Mouse (Mus musculus): Measurements from ENCODE around the gene Dnah8. TPM values are rescaled to one million over a fixed set of nuclear protein-coding genes. Genes with fewer than 3 reads are reported as not detected.

Gene Dnah8
- polyA plus RNA-seq, 1 experiment from 2014 or later, result 0.67 TPM

- DNase-seq (ENCODE audit: low spot score) (peak; percentile 27), ATAC-seq (ENCODE audit: insufficient number of reproducible peaks, low FRiP score, low TSS enrichment, low read depth) (0 out of 2 replicates have a peak, but pooled peaks have one; percentile 60)
- Histone ChIP-seq H3K4me1 (ENCODE audit: control insufficient read depth, insufficient read depth, low read length) (peaks cover 8% of the 10 kb centered on the region; the same call in 1 of the 2 replicates), H3K27ac (replicated peaks; ENCODE audit: low read depth, low read length) (no peak within 1 kb of the TSS), H3K36me3 (ENCODE audit: control insufficient read depth, insufficient read depth, low read length) (no peaks in the 10 kb centered on the region), H3K9ac (ENCODE audit: low read length) (peak within 1 kb of the TSS; percentile 45), H3K9me3 (ENCODE audit: control insufficient read depth, low read length) (no peaks in the 10 kb centered on the region), H3K27me3 (ENCODE audit: control insufficient read depth, insufficient read depth, low read length) (peaks cover 44% of the 10 kb centered on the region), H3K4me3 (ENCODE audit: low read depth, low read length) (peak within 1 kb of the TSS; percentile 41), H3K4me2 (ENCODE audit: low read depth, severe bottlenecking) (peak within 1 kb of the TSS; percentile 95)
- WGBS, result 0% methylated on average over 32 of the region's 37 CpGs
Measured at GRCm38 (mm10) chr17:30901627-30902026, 277.5 kb downstream of the Dnah8 start, which contains the start of gene Glp1r. TSS of gene Glp1r (plus strand) at chr17:30901817.

- no peak overlapping the region for H3K4me2 ChIP-seq (ENCODE audit: low read depth, severe bottlenecking)
- no peak overlapping the region for H3K27ac ChIP-seq (replicated peaks; ENCODE audit: low read depth, low read length)
- no peak overlapping the region for H3K4me3 ChIP-seq (ENCODE audit: low read depth, low read length)
- H3K36me3 ChIP-seq (ENCODE audit: control insufficient read depth, insufficient read depth, low read length), result no peaks in the 10 kb centered on the region
- DNase-seq (ENCODE audit: low spot score) (no peak), ATAC-seq (ENCODE audit: insufficient number of reproducible peaks, low FRiP score, low TSS enrichment, low read depth) (no peak)
- H3K4me1 ChIP-seq (ENCODE audit: control insufficient read depth, insufficient read depth, low read length), result peaks cover 8% of the 10 kb centered on the region; the same call in 1 of the 2 replicates
- no peaks in the 10 kb centered on the region for H3K9me3 ChIP-seq (ENCODE audit: control insufficient read depth, low read length)
- H3K9ac ChIP-seq (ENCODE audit: low read length), result no peak overlapping the region
- WGBS, result 83% methylated on average over 2 of the region's 2 CpGs
- peaks cover 46% of the 10 kb centered on the region for H3K27me3 ChIP-seq (ENCODE audit: control insufficient read depth, insufficient read depth, low read length)
Measured at GRCm38 (mm10) chr17:30904096-30904495, 279.9 kb downstream of the Dnah8 start.

GRCm38 (mm10) chr17:30907577-30907976 is 283.4 kb downstream of the Dnah8 start:
- no peak overlapping the region for H3K9ac ChIP-seq (ENCODE audit: low read length)
- no peaks in the 10 kb centered on the region for H3K36me3 ChIP-seq (ENCODE audit: control insufficient read depth, insufficient read depth, low read length)
- ATAC-seq (ENCODE audit: insufficient number of reproducible peaks, low FRiP score, low TSS enrichment, low read depth) (no peak), DNase-seq (ENCODE audit: low spot score) (no peak)
- no peak overlapping the region for H3K4me3 ChIP-seq (ENCODE audit: low read depth, low read length)
- no peak overlapping the region for H3K4me2 ChIP-seq (ENCODE audit: low read depth, severe bottlenecking)
- H3K9me3 ChIP-seq (ENCODE audit: control insufficient read depth, low read length), result no peaks in the 10 kb centered on the region
- peaks cover 9% of the 10 kb centered on the region for H3K4me1 ChIP-seq (ENCODE audit: control insufficient read depth, insufficient read depth, low read length)
- 64% methylated on average over 4 of the region's 4 CpGs for WGBS
- H3K27ac ChIP-seq (replicated peaks; ENCODE audit: low read depth, low read length), result no peak overlapping the region
- peaks cover 21% of the 10 kb centered on the region for H3K27me3 ChIP-seq (ENCODE audit: control insufficient read depth, insufficient read depth, low read length)

- ATAC-seq (ENCODE audit: insufficient number of reproducible peaks, low FRiP score, low TSS enrichment, low read depth) (no peak), DNase-seq (ENCODE audit: low spot score) (no peak)
- Histone ChIP-seq H3K27me3 (ENCODE audit: control insufficient read depth, insufficient read depth, low read length) (peaks cover 9% of the 10 kb centered on the region), H3K9ac (ENCODE audit: low read length) (no peak overlapping the region), H3K4me2 (ENCODE audit: low read depth, severe bottlenecking) (peak overlapping the region; percentile 27), H3K4me3 (ENCODE audit: low read depth, low read length) (no peak overlapping the region), H3K4me1 (ENCODE audit: control insufficient read depth, insufficient read depth, low read length) (peaks cover 9% of the 10 kb centered on the region), H3K9me3 (ENCODE audit: control insufficient read depth, low read length) (no peaks in the 10 kb centered on the region), H3K27ac (replicated peaks; ENCODE audit: low read depth, low read length) (no peak overlapping the region), H3K36me3 (ENCODE audit: control insufficient read depth, insufficient read depth, low read length) (no peaks in the 10 kb centered on the region)
- WGBS, result 40% methylated on average over 27 of the region's 27 CpGs
Measured at GRCm38 (mm10) chr17:30910866-30911731, 286.9 kb downstream of the Dnah8 start.

GRCm38 (mm10) chr17:30911732-30912088 is 287.6 kb downstream of the Dnah8 start:
- no peak for ATAC-seq (ENCODE audit: insufficient number of reproducible peaks, low FRiP score, low TSS enrichment, low read depth)
- WGBS, result 10% methylated on average over 8 of the region's 8 CpGs
- no peak overlapping the region for H3K4me3 ChIP-seq (ENCODE audit: low read depth, low read length)
- H3K4me1 ChIP-seq (ENCODE audit: control insufficient read depth, insufficient read depth, low read length), result peaks cover 9% of the 10 kb centered on the region
- H3K36me3 ChIP-seq (ENCODE audit: control insufficient read depth, insufficient read depth, low read length), result no peaks in the 10 kb centered on the region
- H3K27ac ChIP-seq (replicated peaks; ENCODE audit: low read depth, low read length), result no peak overlapping the region
- H3K4me2 ChIP-seq (ENCODE audit: low read depth, severe bottlenecking), result peak overlapping the region; percentile 27
- H3K27me3 ChIP-seq (ENCODE audit: control insufficient read depth, insufficient read depth, low read length), result peaks cover 9% of the 10 kb centered on the region
- no peak overlapping the region for H3K9ac ChIP-seq (ENCODE audit: low read length)
- no peaks in the 10 kb centered on the region for H3K9me3 ChIP-seq (ENCODE audit: control insufficient read depth, low read length)
- DNase-seq (ENCODE audit: low spot score), result peak; percentile 31

GRCm38 (mm10) chr17:30912536-30912935 is 288.4 kb downstream of the Dnah8 start:
- Histone ChIP-seq H3K27me3 (ENCODE audit: control insufficient read depth, insufficient read depth, low read length) (peaks cover 9% of the 10 kb centered on the region), H3K4me1 (ENCODE audit: control insufficient read depth, insufficient read depth, low read length) (peaks cover 9% of the 10 kb centered on the region), H3K9me3 (ENCODE audit: control insufficient read depth, low read length) (no peaks in the 10 kb centered on the region), H3K4me2 (ENCODE audit: low read depth, severe bottlenecking) (no peak overlapping the region), H3K27ac (replicated peaks; ENCODE audit: low read depth, low read length) (no peak overlapping the region), H3K9ac (ENCODE audit: low read length) (no peak overlapping the region), H3K4me3 (ENCODE audit: low read depth, low read length) (no peak overlapping the region), H3K36me3 (ENCODE audit: control insufficient read depth, insufficient read depth, low read length) (no peaks in the 10 kb centered on the region)
- DNase-seq (ENCODE audit: low spot score) (no peak), ATAC-seq (ENCODE audit: insufficient number of reproducible peaks, low FRiP score, low TSS enrichment, low read depth) (no peak)
- 44% methylated on average over 5 of the region's 5 CpGs for WGBS

- no peak overlapping the region for H3K4me3 ChIP-seq (ENCODE audit: low read depth, low read length)
- no peak overlapping the region for H3K9ac ChIP-seq (ENCODE audit: low read length)
- DNase-seq (ENCODE audit: low spot score) (no peak), ATAC-seq (ENCODE audit: insufficient number of reproducible peaks, low FRiP score, low TSS enrichment, low read depth) (no peak)
- H3K9me3 ChIP-seq (ENCODE audit: control insufficient read depth, low read length), result no peaks in the 10 kb centered on the region
- H3K36me3 ChIP-seq (ENCODE audit: control insufficient read depth, insufficient read depth, low read length), result no peaks in the 10 kb centered on the region
- H3K4me1 ChIP-seq (ENCODE audit: control insufficient read depth, insufficient read depth, low read length), result peaks cover 9% of the 10 kb centered on the region
- H3K27ac ChIP-seq (replicated peaks; ENCODE audit: low read depth, low read length), result no peak overlapping the region
- H3K4me2 ChIP-seq (ENCODE audit: low read depth, severe bottlenecking), result no peak overlapping the region
- peaks cover 5% of the 10 kb centered on the region; the same call in 1 of the 2 replicates for H3K27me3 ChIP-seq (ENCODE audit: control insufficient read depth, insufficient read depth, low read length)
Measured at GRCm38 (mm10) chr17:30914264-30914663, 290.1 kb downstream of the Dnah8 start.

- Histone ChIP-seq H3K36me3 (ENCODE audit: control insufficient read depth, insufficient read depth, low read length) (no peaks in the 10 kb centered on the region), H3K27ac (replicated peaks; ENCODE audit: low read depth, low read length) (no peak overlapping the region), H3K4me2 (ENCODE audit: low read depth, severe bottlenecking) (no peak overlapping the region), H3K4me3 (ENCODE audit: low read depth, low read length) (no peak overlapping the region), H3K4me1 (ENCODE audit: control insufficient read depth, insufficient read depth, low read length) (no peaks in the 10 kb centered on the region), H3K9me3 (ENCODE audit: control insufficient read depth, low read length) (no peaks in the 10 kb centered on the region), H3K9ac (ENCODE audit: low read length) (no peak overlapping the region), H3K27me3 (ENCODE audit: control insufficient read depth, insufficient read depth, low read length) (no peaks in the 10 kb centered on the region)
- ATAC-seq (ENCODE audit: insufficient number of reproducible peaks, low FRiP score, low TSS enrichment, low read depth) (no peak), DNase-seq (ENCODE audit: low spot score) (no peak)
- 80% methylated on average over 4 of the region's 4 CpGs for WGBS
Measured at GRCm38 (mm10) chr17:30923566-30923965, 299.4 kb downstream of the Dnah8 start.

Measured in limb, embryonic 11.5 days (tissue).